Mouse (Mus musculus) induced T-regulatory cell, adult 2 months (primary cell): ENCODE data around the gene Snorc.
"Not testable (repeated sequence)": the region's sequence is repeated elsewhere in the genome, so short reads cannot be mapped to it uniquely, and the experiment has no call there.

Experiments used
- DNase-seq: peaks from one replicate; pipeline ENCODE4 v3.0.0-alpha.2; 2012; ENCODE audit warnings: low read depth

The Snorc gene

DNA sequence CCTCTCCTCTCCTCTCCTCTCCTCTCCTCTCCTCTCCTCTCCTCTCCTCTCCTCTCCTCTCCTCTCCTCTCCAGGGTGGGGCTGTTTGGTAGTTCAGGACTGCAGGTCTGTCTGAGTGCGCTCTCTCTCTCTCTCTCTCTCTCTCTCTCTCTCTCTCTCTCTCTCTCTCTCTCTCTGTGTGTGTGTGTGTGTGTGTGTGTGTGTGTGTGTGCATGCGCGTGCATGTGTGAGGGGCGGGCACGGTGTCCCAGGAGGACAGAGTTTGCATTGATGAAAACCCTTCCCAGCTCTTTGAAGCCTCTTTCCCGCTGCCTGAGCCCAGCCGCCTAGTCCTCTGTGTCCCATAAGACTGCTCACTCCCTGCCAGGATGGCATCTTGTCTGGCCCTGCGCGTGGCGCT lies at the start of gene Snorc:
TSS of gene Snorc (plus strand) at position 301 of the 400 bp plus-strand sequence.
- not testable (repeated sequence) for DNase-seq

DNA sequence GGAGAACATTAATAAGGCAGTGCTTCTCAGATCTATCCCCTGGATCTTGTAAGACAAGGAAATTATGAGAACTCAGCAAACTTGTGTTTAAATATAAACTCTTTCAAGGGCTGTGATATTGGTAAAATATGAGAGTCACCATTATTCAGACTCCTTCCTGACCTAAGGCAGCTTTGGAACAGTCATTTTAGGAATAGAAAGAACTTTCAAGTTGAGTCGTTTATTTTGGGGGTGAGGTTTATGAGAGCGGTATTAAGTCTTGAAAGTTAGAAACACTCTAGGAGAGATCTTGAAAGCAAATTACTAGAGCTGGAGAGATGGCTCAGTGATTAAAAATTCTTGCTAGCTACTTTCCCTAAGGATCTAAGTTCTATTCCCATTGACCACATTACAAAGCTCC lies 34.9 kb upstream of the Snorc start:
- DNase-seq, result no peak

DNA sequence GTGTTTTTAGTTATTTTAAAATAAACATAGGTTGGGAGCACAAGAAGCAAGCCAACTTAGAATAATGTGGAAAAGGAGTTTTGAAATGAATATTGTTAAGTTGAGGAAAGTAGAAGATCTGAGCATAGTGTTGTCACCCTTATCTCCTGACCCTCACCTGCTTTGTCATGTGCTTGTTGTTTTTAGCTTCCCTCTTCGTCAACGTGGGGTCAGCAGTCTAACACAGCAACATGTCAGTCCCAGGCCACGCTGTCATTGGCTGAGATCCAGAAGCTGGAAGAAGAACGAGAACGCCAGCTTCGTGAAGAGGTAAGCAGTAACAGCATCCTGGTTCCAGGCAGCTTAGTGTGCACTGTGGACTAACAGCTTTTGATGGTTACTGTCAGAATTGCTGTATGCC lies 33.5 kb upstream of the Snorc start:
- DNase-seq, result no peak

DNA sequence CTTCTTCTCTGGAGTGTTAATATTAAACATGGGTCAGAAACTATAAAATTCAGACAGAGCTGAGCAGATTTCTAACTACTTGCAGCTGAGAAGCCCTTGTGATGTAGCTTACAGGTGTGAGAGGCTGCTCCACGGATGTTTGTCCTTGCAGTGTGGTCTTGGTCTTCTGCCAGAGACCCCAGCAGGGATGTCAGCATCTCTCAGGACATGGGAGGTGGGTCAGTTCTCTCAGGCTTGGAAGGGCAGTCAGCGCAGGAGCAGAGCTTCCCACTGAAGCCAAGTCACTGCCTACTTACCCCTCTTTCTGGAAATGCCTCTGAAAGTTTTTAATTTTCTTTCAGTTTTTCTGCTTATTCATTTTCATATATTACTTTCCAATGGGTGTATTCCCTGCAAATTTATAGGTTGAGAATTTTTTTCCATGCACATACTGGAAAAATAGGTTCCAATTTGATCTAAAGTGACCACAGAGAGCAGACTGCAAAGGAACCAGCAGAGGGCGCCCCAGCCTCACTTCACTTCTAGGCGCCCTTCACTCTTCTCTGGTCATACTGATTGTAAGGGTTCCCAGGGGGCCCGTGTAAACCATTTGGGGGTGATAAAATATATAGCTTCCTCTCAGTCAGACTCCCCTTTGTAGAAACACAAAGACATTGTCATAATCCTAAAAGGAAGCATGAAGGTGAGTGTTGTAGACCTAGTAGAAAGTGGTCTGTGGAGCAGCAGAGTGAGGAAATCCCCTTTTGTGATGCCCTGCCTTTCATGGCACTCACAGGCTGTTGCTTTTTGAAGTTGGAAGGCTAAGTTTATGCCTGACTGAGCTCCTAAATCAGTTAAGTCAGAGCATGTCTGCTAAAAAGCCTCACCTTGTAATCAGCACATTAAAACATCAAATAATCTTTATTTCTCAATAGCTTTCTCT lies 22.6 kb upstream of the Snorc start:
- DNase-seq, result peak; percentile 80

DNA sequence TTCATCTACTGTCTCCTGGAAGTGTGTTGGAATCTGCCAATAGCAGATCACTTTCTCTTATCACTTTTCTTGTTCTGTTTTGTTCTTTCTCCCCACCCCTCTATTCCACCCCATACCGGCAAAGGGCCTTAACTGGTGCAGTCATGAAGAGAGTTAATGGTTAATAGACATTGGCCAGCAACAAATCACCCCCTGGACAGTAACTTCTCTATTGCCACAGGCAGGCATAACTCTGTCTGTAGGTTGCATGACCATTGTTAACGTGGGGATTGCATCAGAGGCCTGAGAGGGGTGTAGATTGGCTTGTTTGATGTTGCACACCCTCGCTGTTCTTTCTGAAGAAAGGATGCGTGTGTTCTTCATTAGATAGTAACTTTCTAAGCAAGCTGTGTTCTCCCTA lies 20.6 kb upstream of the Snorc start:
- DNase-seq, result no peak

DNA sequence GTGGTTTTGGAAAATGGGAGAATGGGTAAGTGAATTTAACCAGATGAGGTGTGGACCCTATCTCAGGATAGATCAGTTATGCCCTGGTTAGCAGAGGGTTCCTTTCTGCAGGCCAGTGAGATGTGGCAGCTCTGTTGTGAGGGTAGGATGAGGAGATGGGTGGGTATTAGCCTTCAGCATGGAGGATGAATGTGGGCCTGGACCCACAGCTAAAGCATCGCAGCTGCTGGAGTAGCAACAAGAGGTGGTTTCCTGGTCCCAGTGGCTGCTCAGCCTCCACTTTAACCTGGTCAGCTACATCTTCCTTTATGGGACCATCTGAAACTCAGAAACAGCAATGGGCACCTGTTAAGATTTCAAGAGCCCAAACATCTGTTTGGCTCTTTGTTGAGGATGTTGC lies 13.6 kb upstream of the Snorc start:
- no peak for DNase-seq

DNA sequence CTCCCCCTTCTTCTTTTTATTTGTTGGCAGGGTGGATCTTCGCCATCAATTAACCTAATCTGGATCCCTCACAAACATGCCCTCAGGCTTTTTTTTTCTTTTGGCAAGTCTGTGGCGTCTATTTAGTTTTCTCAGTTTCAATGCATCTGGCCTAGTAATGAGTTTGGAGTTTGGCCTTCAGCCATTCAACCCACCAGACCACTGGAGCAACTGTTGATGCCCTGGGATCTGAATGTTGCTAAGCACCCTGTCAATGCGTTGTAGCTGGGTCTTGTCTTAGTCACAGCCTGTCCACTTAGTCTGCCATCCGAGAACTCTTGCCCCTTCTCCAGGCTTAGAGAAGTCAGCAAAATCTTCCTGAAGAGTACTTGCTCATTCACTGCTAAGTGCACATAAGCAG lies 12.0 kb upstream of the Snorc start:
- no peak for DNase-seq

DNA sequence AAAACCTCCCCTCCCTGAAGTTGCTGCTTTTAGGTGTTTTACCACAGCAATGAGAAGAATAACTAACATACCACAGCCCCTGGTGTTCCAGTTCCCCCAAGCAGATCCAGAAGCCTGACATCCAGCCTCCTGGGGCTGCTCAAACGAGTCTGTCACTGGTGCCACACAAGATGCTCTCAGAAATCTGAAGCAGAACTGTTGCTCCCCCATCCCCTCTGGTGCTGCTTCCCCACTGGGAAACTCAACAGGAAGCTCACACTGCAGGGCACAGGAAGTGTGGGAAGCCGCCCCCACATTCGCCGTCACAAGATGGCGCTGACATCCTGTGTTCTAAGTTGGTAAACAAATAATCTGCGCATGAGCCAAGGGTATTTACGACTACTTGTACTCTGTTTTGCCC lies 10.2 kb upstream of the Snorc start:
- DNase-seq, result peak; percentile 69

DNA sequence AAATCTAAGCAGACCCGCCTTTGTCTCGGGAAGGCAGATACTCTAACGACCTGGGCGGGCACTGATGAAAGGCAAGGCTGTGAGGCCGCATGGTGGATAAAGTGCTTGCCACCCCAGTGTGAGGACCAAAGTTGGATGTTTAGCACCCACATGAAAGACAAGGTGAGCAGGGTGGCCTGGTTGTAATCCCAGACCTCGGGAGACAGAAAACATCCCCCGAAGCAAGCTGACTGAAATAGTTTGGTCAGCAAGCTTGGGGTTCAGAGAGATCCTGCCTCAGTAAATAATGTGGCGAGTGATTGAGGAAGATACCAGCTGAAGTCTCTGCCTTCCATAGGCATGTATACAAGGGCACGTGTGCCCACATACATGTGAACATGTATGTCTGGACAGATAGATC lies 2.6 kb upstream of the Snorc start:
- peak; percentile 43 for DNase-seq

DNA sequence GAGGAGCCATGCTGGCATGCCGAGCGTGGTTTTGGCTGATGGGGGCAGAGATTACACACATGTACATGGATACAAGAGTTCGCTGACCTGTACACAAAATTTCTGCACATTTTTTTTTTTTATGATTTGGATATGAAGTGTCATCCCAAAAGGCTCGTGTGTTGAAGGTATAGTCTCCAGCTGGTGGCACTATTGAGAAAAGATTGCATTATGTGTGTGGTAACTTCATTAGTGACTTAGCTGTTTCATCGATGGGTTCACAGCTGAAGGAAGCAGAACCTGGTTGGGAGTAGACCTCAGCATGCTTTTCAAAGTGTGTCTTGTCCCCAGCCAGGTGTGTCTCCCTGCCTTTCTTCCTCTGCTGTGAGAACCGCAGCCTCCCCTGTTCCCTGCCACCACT lies 1.8 kb upstream of the Snorc start:
- DNase-seq, result peak; percentile 36

DNA sequence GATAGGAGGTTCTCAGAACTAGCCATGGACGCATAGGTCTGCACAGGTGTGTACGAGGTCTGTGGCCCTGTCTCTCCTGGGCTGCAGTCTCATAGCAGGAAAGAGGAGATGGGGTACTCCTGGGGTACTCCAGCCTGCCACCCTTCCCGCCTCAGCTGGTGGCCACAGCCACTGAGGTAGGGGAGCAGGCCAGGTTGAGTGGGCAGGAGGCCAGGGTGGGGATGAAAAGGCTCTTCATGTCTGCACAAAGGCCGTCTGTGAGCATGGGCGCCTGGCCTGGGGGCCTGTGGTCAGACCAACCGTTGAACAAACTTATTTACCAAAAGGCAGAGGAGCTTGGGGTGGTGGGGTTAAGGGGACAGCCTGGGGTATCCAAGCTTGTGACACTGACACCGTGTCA lies 1.8 kb downstream of the Snorc start:
- no peak for DNase-seq

DNA sequence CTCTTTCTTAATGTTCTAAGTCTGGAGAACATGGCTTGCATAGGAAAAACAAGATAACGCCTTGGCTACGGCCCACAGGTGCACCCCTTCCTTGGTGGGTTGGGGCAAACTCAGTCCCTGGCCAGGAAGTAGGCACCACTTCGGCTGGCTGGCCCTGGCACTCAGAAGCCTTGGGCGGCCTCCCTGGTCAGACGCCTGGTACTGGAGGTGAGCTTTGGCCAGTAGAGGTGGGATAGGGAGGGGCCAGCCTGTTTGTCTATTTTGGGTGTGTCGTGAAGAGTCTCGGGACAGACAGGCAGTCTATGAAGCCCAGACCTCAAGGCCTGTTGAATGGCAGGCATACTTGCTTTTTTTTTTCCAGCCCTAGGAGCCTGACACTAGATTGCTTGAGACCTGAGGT lies 2.5 kb downstream of the Snorc start:
- DNase-seq, result no peak

DNA sequence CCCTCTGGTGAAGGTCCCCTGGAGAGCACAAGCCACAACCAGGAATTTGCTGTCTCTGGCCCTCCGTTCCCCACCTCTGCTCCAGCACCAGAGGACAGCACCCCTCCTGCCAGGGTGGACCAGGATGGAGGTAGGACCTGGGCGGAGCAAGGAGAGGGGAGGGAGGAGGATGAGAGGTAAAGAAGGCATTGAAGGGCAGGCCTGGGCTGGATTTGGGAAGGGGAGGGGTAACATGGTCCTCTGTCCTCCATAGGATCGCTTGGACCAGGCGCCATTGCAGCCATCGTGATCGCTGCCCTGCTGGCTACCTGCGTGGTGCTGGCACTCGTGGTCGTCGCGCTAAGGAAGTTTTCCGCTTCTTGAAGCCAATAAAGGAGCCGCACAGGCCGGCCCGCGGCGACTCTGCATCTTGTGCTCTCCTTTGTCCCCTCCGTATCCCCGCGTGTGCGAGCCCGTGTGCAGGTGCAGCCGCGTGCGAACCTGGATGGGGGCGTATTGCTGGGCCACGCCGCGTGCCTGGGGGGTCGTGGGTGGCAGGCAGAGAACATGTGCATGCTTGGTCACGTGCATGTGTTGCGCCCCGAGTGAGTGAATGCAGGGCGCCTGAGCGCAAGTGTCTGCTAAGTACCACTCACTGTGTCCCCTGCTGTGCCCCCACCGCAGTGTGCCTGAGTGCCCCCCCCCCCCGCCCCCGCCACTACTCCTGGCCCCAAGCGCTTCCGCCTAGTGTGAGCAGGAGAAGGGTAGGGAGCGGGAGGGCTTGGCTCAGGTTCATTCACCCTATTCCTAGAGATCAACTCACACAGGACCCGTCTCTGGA lies 5.2 kb downstream of the Snorc start:
- DNase-seq, result no peak

DNA sequence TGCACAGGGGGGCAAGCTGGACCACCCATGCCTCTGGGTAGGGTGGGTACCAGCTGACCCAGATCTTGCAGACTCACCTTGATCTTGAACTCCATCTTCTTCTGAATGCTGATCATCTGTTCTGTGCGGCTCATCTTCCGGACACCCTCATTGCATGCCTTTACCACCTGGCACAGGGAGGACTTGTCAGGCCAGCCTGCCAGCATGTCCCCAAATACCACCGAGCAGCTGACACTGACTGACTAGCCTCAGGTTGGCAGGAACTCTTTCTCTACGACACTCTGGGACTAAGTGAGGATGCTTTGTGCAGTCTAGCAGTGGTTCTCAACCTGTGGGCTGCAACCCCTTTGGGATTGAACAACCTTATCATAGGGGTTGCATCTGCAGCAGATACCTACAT lies 12.5 kb downstream of the Snorc start:
- no peak for DNase-seq

DNA sequence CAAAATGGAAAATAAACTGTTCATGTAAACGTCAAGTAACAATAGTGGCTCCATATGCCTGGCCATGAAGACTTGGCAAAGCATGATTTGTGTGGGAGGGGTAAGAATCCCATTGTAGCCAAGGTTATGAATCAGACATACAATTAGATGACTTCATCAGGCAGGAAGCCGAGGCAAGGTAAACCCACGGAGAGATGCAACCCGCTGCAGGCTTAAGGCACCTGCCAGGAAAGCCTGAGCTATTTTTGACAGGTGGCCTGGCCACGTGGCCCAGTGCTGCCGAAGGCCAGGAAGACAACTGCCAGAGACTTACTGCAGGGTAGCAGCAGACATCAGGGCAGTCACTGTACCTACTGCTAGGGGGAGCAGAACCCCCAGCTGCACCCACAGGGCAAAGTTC lies 16.3 kb downstream of the Snorc start:
- DNase-seq, result no peak

DNA sequence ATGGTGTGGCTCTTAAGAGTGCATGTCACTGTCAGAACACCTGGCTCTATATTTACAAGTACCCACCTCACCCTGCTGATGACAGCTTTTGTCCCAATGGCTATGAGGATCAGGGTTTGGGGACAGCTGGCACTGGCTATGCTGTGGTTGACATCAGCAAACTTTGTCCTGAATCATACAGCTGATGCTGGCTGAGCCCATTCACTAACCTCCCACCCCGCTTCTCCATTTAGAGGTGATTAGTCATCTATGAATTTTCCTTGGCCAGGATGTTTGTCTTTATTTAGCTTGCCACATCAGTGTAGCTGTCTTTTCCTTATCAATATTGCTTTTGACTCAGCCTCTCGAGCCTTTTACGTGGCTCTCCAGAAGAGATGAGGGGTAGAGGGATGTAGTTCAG lies 22.2 kb downstream of the Snorc start:
- DNase-seq, result no peak

DNA sequence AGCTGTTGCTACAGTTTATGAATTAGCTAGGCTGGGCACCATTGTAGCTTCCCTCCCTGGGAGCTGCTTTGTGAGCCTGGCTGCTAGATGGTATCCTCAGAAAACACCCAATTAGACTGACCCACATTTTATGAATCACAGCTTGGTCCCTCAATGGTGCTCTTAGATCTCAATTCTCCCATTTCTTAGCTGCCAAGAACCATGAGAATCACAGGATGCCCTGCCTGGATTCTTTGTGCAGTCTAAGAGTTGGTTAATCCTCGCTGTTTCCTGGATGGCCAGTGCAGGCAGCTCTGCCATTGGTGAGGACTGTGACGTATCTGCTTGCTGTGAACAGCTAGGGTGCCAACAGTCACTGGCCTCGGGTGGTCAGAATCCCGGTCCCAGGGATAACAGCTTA lies 23.5 kb downstream of the Snorc start:
- no peak for DNase-seq

DNA sequence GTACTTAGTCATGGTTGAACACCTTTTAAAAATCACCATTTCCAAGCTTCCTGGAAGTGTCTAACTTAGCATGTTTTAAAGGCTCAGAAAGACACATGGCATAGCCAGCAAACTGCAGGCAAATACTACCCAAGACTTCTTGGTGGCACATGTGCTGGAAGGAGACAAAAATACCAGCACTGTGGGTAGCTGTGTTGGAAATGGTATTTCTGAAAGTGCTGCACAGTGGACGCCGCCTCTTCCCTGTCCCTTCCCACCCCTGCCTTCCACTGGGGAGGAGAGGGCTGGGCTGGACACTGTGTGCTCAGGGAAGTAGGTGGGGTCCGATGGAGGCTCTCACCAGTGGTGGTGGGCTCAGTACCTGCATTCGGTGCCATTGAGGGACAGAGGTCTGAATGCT lies 35.5 kb downstream of the Snorc start:
- no peak for DNase-seq

DNA sequence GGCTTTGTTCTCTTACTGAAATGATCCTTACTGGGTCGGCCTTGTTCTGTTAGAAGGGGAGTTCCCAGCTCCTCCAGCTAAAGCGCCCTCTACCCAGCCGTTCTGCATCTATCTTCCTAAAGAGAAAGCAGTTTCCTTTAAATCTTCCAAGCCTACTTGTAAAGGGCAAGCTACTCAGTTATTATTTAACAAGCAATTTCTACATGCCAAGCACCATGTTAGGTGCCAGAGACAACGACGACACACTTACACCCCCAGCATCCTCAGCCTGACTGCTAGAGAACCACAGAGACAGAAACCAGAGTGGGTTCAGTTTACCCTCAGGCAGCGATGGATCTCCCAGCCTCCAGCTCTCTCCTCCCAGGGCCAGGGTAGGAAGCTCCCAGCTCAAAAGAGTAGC lies 37.8 kb downstream of the Snorc start:
- no peak for DNase-seq

DNA sequence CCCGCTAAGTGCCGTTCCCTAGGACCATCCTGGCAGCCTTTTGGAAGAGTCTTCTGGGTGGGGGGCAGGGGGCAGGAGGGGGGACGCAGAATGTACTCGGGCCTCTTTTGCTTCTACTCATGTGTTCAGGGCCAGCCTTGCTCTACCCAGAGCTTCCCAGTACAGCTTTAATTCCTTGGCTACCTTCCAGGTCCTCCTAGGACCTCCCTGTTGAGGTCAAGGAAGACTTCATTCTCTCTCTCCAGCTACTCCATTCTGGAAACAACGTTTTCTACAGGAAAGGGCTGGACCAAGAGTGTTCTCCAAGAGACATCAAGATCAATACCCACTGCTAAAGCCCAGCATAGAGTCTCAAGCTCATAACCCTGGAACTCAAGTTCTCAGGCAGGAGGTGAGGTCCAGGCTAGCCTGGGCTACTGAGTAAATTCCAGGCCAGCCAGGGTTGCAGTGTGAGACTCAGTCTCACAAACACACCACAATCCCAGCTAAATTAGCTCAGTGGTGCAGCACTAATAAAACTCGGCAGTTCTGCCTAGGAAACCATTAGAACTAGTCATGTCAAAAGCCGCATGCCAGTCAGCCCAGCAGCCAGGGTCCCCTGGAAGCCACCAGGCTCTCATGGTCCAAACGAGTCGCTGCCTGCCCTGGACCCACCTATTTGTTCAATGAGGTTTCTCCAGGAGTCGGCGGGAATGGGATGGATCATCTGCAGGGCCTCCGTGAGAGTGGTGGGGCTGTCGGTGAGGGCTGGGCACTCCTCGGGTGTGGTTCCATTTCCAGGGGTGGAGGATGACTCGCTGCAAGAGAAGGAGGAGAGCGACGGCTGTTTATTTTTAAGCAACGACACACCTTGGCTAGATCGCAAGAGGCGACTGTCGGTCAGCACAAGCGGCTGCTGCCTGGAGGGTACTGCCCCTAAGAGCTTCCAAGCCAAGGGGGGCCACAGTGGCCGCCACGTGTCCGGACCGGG lies 38.8 kb downstream of the Snorc start:
- no peak for DNase-seq

DNA sequence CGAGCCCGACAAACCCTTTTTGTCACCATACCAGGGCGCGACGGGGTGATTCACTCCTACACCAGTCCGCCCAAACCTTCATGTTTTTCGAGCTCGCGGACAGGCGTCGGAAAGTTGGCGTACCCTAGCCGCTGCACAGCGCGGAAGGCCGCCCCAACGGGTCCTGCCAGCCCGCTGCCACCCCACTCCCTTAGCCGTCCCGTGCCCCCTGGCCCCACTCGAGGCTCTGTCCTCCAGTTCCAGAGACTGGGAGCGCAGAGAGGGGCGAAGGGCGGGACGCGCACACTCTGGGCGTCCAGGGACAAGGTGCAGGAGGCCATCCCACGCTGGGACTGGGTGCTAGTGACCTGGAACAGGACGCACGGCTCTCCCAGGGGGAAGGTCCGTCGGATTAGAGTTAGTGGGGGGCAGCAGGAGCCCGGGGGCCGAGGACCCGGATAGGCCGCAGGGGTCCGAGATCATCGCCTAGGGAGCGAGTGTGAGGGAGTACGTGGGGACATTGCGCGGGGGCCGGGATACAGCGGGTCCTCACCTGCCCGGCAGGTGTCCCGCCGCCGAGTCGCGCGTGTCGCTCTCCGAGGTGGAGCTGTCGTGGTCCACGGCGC lies 39.6 kb downstream of the Snorc start, which contains the start of gene Neu2:
TSS of gene Neu2 (plus strand) at position 329 of the 605 bp plus-strand sequence.
- DNase-seq, result no peak
